Mouse (Mus musculus) heart, adult 18-20 months (tissue): Measurements from ENCODE around the gene Jsrp1. TPM values are rescaled to one million over a fixed set of nuclear protein-coding genes. Genes with fewer than 3 reads are reported as not detected.

Experiments
- DNase-seq, 2 experiments: peaks; one replicate each; pipeline ENCODE4 v3.0.0; 2021 to 2022; ENCODE audit warnings: mixed read lengths in 1 of 2
- total RNA-seq, 2 experiments: library from RNA; stranded (reverse); gene quantifications; 2 replicates each; pipeline ENCODE4 v1.2.3; 2021

Jsrp1 gene
- total RNA-seq, 2 experiments from 2014 or later = 0.41 to 0.69 TPM

DNA sequence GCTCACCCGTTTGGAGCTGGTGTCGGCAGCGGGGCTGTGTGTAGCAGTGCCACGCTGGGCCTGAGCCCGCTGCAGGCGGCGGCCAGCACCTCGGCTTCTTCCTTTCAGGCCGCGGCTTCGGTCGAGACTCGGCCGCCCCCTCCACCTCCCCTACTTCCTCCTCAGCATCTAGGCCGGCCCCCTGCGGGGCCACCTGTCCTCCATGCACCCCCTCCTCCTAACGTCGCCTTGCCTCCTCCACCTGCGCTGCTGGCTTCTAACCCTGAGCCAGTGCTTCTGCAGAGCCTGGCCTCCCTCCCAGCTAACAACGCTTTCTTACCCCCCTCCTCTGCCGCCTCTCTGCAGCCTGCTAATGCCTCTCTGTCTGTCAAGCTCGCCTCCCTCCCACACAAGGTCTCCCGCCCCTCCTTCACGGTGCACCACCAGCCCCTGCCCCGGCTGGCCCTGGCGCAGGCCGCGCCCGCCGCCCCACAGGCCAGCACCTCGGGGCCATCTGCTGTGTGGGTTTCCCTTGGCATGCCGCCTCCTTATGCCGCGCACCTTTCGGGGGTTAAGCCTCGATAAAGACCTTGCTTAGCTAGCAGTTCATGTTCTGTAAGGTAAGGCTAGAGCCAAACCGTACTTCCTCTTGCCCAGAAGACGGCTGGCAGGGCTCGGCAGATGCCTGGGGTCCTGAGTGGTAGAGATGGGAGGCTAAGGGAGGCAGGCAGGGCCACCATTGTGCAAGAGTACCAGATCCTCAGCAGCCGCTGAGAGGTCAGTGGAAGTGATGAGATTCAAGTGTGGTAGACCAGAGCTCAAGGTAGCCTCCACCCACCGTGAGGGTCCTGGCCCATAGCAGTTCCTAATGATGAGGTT, 20.9 kb downstream of the Jsrp1 start:
- no peak for DNase-seq

DNA sequence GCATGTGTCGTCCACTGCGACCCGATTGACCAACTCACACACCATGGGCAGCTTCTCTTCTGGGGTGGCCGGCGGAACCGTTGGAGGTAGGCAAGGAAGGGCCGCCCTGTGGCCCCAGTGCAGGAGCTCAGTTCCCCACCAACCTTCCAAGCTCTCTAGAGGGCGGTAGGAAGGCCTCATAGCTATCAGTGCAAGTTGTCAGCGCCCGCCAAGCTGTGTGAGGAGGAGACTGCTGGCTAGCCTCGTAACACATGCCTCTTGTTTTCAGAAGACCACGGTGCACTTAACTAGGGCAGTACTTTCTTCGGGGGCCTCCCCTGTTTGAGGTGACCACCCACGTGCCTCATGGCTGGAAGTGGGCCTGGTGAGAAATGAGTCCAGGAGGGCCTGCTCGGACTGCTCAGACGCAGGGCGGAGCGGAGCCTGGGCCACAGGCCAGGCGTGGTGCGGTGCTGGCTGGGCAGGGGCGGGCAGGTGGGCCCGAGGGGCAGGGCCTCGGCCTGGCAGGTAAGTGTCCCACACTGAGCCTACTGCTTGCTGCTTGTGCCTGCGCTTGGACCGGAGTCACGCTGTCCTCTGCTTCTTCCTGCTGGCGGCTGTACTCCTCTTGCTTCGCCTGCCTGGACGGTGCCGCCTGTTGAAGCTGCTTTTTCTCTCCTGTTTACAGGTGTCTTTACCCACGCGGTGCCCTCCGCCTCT, 21.7 kb downstream of the Jsrp1 start:
- peak in 1 of 2 experiments; percentile 48 for DNase-seq

DNA sequence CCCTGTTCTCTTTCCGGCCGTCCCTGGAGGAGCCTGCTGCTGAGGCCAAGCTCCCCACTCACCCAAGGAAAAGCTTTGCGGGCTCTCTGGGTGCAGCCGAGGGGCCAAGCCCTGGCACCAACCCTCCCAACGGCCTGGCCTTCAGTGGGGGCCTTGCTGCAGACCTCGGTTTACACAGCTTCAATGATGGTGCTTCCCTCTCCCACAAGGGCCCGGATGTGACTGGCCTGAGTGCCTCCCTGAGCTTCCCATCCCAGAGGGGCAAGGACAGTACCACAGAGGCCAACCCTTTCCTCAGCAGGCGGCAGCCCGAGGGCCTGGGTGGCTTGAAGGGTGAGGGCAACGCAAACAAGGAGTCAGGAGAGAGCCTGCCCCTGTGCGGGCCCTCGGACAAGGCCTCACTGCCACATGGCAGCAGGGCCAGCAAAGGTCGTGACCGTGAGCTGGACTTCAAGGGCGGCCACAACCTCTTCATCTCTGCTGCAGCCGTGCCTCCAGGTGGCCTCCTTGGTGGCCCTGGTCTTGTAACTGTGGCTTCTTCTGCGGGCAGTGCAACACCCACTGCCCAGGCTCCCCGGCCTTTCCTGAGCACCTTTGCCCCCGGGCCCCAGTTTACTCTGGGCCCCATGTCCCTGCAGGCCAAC, 22.4 kb downstream of the Jsrp1 start:
- DNase-seq = no peak

DNA sequence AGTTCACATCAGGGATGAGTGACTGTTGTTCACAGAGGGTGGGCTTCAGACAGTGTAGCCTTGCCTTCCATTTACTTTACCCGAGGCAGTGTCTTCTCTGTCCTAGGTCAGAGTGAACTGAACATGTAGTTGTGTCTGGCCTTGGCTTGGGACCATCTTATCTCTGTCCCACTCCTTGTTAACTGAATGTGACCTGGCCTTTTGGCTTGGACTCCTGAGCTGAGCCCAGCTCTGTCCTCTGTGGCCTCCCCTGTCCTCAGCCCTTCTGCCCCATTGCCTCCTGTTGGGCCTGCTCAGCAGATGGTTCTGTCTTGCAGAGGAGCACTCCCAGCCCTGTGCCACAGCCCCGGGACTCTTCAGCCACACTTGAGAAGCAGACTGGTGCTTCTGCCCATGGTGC, 25.8 kb downstream of the Jsrp1 start:
- peak; percentile 60 to 82 for DNase-seq

DNA sequence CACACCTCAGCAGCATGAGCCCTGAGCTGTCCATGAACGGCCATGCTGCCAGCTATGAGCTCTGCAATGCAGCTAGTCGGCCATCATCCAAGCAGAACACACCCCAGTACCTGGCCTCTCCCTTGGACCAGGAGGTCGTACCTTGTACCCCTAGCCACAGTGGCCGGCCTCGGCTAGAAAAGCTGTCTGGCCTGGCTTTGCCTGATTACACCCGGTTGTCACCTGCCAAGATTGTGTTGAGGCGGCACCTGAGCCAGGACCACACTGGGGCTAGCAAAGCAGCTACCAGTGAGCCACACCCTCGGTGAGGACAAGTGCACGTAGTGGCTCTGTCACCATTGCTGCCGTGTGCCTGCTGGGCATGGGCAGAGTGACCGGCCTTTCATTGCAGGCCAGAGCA, 27.3 kb downstream of the Jsrp1 start:
- no peak for DNase-seq

DNA sequence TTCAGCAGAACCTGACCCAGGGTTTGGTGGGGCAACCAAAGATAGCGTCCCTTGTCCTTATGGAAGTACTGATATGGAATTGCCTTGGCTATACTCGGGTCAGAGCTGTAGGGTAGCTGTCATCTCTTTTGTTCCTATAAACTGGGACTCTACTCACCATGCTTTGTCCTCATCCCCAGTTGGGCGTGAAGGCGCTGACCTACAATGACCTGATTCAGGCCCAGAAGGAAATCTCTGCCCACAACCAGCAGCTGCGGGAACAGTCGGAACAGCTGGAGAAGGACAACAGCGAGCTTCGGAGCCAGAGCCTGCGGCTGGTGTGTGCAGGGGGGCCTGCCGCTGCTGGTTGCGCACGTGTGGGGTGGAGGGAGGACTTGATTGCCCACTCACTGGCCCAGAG, 28.4 kb downstream of the Jsrp1 start:
- peak; percentile 44 to 59 for DNase-seq

DNA sequence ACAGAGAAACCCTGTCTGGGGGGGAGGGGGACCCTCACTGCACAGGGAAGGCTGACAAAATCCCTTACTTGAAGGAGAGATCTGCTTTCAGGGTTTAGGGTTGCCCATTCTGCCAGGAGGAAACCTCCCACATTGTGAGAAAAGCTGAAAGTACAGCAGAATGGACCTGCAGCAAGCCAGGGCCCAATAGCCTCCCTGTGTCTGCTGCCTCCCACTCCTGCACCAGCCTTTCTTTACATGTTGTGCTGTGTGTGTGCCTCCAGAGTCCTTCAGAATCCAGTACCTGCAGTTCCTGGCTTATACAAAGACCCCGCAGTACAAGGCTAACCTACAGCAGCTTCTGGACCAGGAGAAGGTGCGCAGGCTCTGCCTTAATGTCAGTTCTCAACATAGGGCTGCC, 29.0 kb downstream of the Jsrp1 start:
- no peak for DNase-seq

DNA sequence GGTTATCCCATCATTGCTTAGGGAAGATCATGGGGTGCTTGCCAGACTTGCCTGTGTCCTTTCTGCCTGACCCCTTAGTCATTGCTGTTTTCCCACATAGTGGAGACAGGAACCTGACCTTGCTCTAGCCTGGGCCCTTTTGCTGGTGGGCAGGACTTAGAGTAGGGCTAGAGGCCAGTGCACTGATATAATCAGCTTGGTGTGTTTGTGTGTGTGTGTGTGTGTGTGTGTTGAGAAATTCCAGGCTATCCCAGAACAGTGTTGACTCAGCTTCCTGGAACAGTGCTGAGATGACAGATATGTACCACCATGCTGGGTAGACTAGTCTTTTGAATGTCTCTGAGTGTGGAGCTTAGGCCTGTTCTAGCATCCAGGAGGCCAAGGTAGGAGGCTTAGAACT, 33.7 kb downstream of the Jsrp1 start:
- no peak for DNase-seq

DNA sequence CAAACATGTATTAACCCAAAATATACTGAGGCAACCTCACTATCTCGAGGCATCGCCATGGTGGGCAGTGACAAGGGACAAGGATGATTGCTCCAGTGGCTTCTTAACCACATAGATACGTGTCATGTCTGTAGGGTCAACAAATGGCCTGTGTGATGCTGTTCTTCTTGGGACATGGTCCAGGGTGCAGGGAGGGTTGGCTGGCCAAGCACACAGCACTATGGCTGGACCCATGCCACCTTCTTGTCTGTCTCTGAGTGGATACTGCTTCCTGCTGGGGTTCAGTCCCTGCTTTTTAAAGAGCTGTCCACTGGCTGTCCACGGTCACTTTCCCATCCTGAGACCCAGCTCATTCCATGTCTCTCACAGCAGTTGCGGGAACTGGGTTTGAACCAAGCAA, 36.2 kb downstream of the Jsrp1 start:
- DNase-seq = peak in 1 of 2 experiments; percentile 42

DNA sequence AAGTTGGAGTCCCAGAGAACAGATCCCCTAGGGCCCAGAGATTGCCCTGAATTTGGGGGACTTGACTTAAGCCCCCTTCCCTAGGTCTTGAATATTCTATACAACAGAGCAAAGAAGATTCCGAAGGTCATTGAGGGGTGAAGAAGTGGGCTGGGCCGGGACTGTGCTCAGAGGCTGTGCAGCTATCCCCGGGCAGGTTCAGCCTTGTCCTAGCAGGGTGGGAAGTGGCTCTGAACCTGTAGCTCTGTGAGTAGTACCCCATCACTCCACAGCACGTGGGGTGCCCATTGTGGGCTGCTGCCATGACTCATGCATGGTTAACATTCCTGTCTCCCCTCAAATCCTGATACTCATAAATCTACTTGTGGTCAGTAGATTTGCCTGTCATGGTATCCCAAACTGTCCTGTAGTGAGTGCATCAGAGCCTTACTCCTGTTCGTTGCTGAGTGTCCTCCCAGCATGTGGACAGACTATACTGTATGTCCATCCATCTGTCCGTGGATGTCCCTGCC, 36.9 kb downstream of the Jsrp1 start:
- DNase-seq = no peak

DNA sequence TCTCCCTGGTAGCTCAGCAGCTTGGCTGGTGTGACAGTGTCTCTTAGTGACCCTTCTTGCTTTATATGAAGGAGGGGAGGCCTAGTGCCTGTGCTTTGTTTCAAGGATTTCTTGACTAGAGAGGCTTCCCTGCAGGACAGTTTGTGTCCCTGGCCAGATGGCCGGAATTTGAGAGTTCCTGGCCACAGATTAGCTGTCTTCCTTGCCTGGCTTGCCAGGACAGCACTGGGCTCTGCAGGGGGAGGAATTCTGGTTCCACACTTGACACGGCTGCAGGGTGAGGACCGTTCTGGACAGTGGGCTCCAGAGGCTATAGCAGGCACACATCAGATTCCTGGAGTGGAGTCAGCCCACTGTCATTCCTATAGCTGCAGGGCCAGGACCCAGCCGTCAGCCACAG, 37.6 kb downstream of the Jsrp1 start:
- DNase-seq = no peak

DNA sequence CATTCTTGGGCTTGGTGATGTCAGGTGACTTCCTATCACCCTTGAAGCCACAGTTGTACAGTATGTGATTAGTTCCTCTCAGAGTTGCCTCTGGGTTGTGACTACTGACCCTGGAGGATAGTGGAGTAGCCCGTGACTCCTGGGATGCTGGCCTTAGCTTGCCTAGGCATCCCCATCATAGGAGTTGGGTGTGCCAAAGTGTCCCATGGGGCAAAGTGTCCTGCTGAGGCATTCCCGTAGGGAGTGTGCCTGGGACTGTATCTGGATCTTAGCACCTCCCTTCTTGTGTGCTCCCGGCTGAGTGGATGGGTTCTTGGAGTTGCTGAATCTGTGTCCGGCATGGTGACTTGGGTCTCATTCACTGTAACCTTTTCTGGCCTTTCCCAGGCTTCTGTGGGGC, 38.3 kb downstream of the Jsrp1 start:
- no peak for DNase-seq

DNA sequence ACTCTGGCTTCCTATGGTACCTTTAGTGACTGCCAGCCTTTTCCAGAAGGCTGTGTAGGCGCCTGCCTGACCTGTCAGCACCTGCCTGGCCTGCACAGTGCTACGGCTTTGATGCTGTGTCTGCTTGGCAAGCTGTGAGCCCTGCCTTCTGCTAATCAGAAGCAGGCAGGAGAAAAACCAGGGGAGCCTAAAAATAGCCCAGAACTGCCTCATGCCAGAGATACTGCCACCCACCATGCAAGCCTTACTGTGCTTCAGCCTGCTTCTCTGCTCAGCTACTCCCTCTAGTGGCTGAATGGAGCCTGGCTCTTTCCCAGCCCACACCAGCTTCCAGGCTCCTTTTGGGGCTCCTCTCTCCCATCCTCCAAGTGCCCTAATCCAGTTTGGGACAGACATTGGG, 38.7 kb downstream of the Jsrp1 start:
- DNase-seq = peak; percentile 90

DNA sequence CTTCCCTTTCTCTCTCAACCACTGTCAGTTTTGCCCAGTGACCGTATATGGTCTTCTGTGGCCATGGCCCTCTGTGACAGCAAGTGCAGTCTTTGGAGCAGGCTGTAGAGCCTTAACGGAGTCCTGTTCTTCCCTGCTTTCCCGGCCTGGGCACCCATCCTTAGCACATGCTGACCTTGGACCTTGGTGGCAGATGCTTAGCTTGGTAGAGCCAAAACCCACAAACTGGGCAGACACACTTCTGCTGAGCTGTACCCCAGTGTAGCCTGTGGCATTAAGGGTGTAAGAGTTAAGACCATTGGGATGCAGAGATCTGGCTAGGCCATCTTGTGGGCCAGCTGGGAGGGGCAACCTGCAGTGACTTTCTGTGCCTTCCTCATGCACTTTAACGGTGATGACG, 39.5 kb downstream of the Jsrp1 start:
- DNase-seq = no peak

DNA sequence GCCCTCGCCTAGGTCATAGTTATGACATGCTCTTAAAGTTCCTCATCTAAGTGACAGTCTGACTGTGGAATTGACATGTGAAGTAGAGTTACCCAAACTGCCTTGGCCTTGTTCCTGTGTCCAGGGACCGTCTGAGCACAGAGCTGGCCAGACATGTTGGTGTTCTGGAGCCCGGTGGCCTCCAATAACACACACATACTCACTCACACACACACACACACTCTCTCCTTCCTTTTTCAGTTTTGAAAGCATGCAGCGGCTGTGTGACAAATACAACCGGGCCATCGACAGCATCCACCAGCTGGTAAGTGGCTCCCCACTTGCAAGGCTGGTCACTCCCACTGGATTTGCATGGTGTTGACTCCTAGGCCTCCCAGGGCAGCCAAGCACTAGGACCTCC, 44.9 kb downstream of the Jsrp1 start:
- DNase-seq = no peak

DNA sequence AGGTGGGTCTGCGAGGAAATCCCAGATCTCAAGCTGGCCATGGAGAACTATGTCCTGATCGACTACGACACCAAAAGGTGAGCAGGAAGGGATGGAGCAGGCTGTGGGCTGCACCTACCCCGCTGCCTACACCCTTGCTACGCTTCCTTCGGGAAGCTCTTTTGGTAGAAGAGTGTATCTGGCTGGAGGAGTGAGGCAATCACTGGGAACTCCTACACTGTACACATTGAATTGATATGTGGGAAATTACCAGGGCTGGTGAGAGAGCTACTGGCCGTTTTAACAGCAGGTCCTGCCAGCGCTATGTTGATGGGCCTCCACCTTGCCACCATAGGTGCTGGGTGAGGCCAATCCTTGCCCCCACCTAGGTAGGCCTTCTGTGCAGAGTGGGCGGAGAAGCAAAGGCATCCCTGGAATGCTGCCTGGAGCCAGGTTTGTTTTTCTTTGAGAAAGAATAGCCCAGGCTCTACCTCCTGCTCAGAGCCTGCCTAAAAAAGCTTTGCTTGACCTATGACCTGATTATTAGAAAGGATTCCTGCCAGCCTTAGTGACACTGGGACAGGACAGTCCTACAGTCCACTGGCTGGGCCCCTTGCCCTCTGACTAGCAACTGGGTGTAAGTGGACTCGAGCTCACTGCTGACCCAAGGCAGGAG, 47.0 kb downstream of the Jsrp1 start:
- DNase-seq = peak in 1 of 2 experiments; percentile 45

DNA sequence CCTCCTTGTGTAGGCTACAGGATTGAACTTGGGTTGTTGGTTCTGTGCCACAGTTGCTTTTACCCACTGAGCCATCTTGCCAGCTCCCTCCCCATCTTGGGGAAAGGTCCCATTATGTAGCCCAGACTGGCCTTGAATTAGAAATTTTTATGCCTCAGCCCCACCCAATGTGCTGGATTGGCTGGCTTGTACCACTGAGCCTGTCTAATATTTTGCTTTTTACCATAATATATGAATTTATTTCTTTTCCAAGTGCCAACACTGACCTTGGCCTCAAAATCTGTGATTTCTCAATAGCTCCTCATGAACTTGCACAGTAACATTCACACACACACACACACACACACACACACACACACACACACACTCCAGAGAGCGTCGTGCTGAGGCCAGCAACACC, 47.6 kb downstream of the Jsrp1 start:
- no peak for DNase-seq

DNA sequence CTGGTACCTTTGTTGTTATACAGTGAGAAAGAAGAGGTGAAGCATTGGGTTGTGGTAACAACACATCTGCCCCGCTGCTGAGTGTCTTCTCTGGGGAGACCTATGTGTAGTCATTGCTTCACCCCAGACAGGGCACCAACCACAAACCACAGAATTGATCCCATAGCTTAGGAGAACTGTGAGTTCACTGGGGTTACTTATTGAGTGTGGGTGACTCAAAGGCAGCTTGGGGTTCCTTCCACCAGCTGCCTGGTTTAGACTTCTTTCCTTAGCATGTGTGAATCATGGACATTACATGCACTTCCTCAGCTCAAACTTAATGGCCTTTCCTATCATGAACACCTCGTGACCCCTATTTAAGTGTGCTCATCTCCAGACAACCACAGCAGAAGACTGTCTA, 49.8 kb downstream of the Jsrp1 start:
- DNase-seq = no peak

DNA sequence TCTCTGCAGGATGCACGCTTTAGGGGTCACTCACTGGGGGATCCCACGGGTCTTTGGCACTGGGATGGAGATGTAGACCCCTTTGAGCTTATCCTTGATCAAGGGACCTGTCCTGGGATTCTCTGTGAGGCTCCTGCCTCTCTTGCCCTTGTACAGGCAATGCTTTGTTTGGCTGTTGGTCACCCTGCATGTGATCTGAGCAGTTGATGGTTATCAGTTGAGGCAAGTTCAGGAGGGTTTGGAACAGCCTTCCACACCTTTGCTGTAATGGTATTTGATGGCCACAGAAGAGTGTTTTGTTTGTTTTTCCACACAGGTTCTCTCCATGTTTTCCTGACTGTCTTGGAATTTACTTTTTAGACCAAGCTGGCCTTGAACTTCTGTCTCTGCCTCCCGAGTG, 51.5 kb downstream of the Jsrp1 start:
- no peak for DNase-seq

DNA sequence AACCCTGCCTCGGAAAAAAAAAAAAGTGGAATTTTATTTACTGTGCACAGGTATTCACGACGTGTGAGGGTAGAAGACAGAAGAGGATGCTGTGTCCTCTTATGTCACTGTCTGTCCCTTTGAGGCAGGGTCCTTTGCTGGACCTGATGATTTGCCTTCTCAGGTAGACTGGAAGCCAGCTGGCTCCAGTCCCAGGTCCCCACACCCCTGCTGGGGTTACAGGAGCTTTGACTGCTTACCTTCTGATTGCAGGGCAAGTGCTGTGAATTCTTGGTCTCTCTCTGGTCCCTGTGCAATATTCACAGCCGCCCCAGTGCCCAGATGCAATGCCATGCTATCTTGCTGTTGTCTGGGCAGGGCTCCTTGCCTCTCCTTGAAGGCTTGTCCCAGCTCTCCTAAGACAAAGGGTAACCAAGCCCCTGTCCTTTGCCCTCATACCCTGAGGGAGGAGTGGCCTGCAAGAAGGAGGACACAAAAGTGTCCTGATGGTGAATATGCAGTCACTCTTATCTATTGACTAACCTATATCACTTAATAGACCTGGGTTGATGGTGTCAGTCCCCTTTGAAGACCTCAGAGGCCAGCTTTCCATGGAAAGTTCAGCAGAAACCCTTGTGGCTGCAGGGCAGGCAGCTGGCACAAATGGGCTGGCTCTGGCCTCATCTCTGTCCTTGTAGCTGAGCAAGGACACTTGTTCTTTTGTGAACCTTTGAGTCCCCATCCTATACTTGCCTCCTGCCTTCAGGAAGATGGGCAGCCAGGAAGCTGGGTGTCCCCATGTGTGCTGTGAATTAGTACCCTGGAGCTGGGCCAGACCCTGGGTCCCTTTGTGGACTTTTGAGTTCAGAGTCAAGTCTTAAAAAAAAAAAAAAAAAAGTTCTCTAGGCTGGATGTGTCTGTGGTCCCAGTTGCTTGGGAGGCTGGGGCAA, 52.4 kb downstream of the Jsrp1 start:
- no peak for DNase-seq

DNA sequence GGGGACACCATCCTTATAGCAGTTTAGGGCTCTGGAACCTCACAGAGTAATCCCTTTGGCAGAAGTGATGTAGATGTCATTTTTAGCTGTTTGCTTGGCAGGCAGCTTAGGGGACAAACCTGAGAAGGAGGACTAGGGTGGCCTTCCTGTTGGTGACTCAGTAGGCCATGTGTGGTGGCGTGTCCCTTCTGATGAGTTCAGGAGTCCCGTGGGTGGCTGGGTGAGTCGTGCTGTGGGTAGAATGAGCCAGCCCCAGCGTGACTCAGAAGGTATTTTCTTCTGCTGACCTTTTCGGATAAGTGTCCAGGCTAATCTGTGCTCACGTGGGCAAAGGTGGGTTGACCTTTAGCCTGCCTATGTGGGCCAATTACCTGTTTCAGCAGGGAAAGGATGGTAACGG, 54.6 kb downstream of the Jsrp1 start:
- DNase-seq = no peak
